Mouse (Mus musculus) frontal cortex, adult 2 months (tissue): ENCODE measurements around the gene Thsd4. TPM values are rescaled to one million over a fixed set of nuclear protein-coding genes. Genes with fewer than 3 reads are reported as not detected.

Experiments used
- DNase-seq, 2 experiments: peaks; one replicate each; pipeline ENCODE4 v3.0.0; 2022; ENCODE audit warnings: low spot score in 1 of 2; ENCODE audit errors: extremely low spot score in 1 of 2
- polyA plus RNA-seq: library from polyadenylated mRNA; depleted of rRNA; stranded (reverse); fragments of >200 nt; gene quantifications from 2 replicates; pipeline ENCODE4 v1.2.3, GENCODE M21; 2012

Thsd4 gene
- polyA plus RNA-seq, 1 experiment, result 4.7 TPM

- DNase-seq, result no peak
Measured at GRCm38 (mm10) chr9:60312670-60313069, 209.2 kb downstream of the Thsd4 start.

- peak; percentile 46 to 48 for DNase-seq
Measured at GRCm38 (mm10) chr9:60311594-60312128, 210.2 kb downstream of the Thsd4 start.

- DNase-seq, result no peak
Measured at GRCm38 (mm10) chr9:60310741-60311317, 211.0 kb downstream of the Thsd4 start.

GRCm38 (mm10) chr9:60309786-60310711, 211.8 kb downstream of the Thsd4 start:
- DNase-seq, result no peak

GRCm38 (mm10) chr9:60308182-60308581, 213.7 kb downstream of the Thsd4 start:
- DNase-seq, result no peak

- no peak for DNase-seq
Measured at GRCm38 (mm10) chr9:60307469-60307868, 214.4 kb downstream of the Thsd4 start.

GRCm38 (mm10) chr9:60306241-60306640, 215.6 kb downstream of the Thsd4 start:
- DNase-seq, result no peak

- no peak for DNase-seq
Measured at GRCm38 (mm10) chr9:60305204-60305840, 216.5 kb downstream of the Thsd4 start.

GRCm38 (mm10) chr9:60296276-60296675, 225.6 kb downstream of the Thsd4 start:
- DNase-seq, result peak; percentile 33 to 38

- DNase-seq, result no peak
Measured at GRCm38 (mm10) chr9:60295199-60295598, 226.6 kb downstream of the Thsd4 start.

GRCm38 (mm10) chr9:60293129-60293528, 228.7 kb downstream of the Thsd4 start:
- no peak for DNase-seq

GRCm38 (mm10) chr9:60290780-60291179, 231.1 kb downstream of the Thsd4 start:
- DNase-seq, result no peak

GRCm38 (mm10) chr9:60288789-60289188, 233.1 kb downstream of the Thsd4 start:
- DNase-seq, result no peak

- no peak for DNase-seq
Measured at GRCm38 (mm10) chr9:60286390-60286789, 235.5 kb downstream of the Thsd4 start.

GRCm38 (mm10) chr9:60285047-60285462, 236.8 kb downstream of the Thsd4 start:
- no peak for DNase-seq

GRCm38 (mm10) chr9:60284318-60284717, 237.5 kb downstream of the Thsd4 start:
- no peak for DNase-seq

GRCm38 (mm10) chr9:60283546-60283945, 238.3 kb downstream of the Thsd4 start:
- DNase-seq, result no peak

GRCm38 (mm10) chr9:60281281-60281680, 240.6 kb downstream of the Thsd4 start:
- no peak for DNase-seq

GRCm38 (mm10) chr9:60280786-60281185, 241.1 kb downstream of the Thsd4 start:
- DNase-seq, result no peak

- DNase-seq, result no peak
Measured at GRCm38 (mm10) chr9:60279556-60279955, 242.3 kb downstream of the Thsd4 start.

- peak in 1 of 2 experiments; percentile 38 for DNase-seq
Measured at GRCm38 (mm10) chr9:60276351-60276750, 245.5 kb downstream of the Thsd4 start.
